Mouse (Mus musculus): ENCODE results near the gene Mapk8ip1. TPM values are rescaled to one million over a fixed set of nuclear protein-coding genes. Genes with fewer than 3 reads are reported as not detected.
"Not testable (repeated sequence)": the region's sequence is repeated elsewhere in the genome, so short reads cannot be mapped to it uniquely, and the experiment has no call there.

The Mapk8ip1 gene
- total RNA-seq, 2 experiments from 2014 or later = 345 to 351 TPM

DNA sequence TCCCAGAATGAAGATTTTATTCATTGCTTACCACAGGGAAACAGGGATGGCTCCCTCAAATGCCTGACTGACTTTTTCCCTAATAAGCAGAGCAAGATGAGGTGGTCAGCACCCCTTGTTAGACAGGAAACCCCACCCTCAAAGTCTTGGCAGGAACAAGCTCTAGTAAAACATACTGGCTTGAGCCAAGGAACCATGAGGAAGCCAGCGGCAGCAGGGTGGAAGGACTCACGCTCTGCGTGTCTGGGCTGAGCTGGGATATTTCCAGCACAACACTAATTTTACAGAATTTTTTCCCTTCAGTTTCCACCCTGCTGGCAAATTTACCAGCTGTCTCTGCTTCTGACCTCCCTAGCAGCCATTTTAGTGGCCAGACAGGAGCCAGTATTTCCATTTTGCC lies 25.4 kb upstream of the Mapk8ip1 start:
- DNase-seq (ENCODE audit: low spot score in 2 of 2) = no peak

DNA sequence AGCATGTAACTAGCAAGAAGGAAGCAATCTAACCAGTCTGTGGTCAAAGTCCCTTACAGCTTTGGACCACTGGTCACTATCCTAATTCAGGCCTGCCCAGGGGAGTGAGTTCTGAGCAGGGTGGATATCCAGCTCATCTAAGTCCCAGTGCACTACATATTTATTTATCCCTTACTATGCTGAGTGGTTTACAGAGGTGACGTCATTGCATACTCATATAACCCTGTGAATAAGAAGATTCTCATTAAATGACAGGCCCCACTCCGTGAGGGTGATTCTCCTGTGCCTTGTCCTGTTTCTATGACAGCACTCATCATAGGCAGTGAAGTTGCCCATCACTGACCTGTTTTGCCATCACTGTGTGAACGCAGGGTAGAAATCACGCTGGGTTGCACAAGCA lies 24.3 kb upstream of the Mapk8ip1 start:
- no peak for DNase-seq (ENCODE audit: low spot score in 2 of 2)

DNA sequence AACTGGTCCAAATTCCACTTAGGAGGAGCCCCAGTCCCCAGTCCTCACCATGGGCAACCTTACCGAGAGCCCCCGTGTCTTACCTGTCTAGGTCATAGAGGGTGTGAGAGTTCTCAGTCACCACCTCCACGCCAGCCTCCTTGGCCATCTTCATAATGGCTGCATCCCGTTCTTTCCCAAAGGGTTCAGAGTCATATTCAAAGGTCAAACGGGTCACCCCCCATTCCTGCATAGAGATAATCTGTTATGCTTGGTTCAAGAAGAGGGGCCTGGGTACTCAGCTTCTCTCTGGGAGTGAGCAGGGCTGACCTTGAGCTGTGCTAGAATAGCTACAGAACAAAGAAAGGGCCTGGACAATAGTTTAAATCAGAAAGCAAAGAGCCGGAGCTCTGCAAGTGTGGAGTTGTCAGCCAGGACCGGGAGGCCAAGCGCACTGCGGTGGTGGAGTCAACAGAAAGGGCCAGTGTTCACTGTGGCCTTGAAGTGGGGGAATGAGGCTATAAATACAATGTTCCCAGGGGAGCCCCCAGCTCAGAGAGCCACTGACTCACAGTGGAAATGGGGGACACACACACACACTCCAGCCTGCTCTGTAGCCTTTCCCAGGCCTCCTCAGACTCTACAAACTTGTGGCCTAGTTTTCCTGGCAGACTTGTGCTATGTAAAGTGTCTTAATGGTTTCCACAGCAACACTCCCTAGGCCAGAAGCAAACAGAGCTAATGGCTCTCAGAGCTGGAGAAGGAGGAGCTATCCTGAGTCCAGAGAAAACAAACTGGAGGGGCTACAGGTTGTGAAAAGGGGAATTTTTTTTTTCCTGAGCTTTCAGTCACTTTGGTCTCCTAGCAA lies 23.6 kb upstream of the Mapk8ip1 start:
- no peak for DNase-seq (ENCODE audit: low spot score in 2 of 2)

DNA sequence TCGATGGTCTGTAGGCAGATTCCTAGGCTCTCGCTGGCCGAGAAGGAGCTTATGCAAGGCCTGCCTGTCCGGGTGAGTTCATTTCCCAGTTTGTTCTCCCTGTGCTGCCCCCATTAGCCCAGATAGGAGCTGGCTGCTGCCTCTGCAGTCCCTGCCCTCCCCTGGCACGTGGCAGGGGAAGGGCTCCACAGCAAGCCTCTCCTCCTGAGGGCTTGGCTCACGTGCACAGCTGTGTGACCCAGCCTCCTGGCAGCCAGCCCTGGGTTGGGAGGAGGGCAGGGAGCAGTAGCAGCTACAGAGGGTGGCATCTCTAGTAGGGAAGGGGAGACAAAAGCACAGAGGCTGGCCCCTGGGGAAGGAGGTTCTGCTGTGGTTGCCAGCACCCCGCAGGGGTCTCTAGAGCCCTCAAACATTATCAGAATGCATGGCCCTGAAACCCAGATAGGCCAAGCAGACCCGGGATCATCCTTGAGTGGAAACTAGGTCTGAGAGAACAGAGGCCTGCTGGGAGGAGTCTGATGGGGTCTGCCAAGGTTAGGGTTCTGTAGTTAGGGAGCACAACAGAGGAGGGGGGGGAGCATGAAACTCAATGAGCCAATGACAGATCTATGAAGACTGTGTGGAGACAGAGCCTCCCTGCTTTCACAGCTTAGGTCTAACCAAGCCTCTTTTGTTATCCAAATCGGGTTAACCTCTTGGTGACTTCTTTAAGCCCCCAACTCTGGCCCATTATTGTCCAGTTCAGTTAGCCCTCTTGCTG lies 22.8 kb upstream of the Mapk8ip1 start:
- peak; percentile 80 to 83 for DNase-seq (ENCODE audit: low spot score in 2 of 2)

DNA sequence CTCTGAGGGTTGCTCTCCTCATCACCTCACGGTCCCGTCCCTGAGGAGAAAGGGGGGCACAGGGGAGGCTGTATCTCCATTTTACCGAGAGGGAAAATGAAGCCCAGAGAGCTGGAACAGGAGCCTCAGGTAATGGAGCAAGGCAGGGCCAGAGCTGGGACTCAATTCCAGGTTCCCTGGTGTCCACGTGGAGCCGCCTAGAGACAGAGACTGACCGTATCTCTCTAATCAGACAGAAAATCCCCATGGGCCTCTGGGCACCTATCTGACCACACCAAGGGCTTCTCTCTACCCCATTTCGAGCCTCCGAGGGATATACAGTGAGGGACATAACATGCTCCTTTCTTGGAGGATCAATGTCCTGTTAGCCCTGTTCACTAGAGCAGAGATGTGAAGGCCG lies 22.1 kb upstream of the Mapk8ip1 start:
- DNase-seq (ENCODE audit: low spot score in 2 of 2) = no peak

DNA sequence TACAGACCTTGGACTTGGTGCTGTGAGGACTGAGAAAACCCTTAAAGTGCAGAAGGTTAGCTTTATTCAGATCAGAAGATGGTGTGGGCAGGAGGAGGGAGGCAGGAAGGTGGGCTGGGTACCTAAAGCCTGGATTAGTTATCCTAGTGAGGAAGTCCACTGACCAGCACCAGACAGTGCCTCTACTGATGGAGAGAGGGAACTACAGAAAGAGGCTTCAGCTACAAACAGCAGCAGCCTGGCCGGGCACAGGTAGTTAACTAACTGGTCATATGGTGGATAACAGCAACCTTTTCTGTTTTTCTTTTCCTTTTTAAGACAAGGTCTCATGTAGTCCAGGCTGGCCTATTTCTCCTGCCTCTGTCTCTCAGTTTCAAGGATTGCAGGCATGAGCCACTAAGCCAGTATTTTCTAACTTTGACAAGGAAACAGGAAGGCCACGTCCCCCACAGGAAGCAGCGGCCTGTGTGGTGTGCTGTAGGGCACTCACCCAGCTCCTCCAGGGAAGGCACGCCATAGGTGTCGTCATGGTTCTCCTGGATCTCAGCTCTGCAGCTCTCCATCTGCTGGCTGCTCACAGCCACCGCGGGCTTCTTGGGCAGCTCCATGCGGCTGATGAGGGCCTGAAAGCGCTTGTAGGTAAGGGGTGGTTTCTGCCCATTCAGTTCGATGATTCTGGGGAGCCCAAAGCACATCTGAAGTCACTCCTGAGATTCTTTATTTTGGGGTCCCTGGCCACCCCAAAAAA lies 21.5 kb upstream of the Mapk8ip1 start:
- DNase-seq (ENCODE audit: low spot score in 2 of 2) = no peak

DNA sequence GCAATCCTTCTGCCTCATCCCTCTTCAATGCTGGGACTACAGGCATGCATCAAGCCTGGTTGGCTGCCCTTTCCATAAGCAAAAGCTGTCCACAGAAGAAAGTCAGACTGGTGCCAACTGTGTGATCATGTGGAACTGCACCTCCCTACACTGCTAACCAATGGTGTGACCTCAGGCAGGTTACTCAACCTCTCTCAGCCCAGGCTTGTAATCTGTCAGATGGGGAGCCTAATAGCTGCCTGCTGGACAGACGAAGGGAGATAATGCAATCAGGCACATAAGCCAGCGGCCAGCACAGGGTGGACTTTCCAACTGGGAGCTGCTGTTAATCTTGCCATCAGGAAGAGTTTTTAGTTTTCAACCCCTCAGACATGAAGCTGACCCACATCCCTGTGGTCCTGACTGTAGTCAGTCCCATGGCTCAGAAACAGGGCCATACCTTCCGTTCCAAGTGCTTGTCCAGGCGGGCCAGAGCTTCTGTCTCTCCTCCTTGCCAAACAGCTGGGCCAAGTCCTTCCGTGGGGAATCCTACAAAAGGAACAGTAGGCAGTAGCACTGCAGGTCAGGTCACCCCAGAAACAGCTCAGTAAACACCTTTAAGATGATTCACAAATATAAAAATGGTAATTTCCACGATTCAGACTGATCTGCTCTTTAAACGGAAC lies 20.8 kb upstream of the Mapk8ip1 start:
- DNase-seq (ENCODE audit: low spot score in 2 of 2) = no peak

DNA sequence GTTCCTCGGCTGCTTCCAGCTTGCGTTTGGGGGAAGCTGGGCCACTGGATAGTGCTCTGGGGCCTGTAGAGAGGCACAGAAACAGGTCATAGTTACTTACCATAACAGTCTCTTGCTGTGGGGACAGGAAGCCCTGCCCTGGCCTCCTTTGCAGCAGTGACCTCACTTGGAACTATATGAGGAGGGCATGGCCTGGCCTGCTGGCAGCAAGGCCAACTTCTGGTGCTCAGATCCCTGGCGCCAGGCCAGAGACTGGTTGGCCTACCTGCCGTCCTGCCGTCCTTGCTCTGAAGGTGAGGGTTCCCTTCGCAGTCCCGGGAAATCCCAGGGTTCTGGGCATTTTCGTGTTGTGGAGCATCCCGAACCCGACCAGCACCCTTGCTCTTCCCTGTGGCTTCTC lies 10.6 kb upstream of the Mapk8ip1 start:
- DNase-seq (ENCODE audit: low spot score in 2 of 2) = no peak

DNA sequence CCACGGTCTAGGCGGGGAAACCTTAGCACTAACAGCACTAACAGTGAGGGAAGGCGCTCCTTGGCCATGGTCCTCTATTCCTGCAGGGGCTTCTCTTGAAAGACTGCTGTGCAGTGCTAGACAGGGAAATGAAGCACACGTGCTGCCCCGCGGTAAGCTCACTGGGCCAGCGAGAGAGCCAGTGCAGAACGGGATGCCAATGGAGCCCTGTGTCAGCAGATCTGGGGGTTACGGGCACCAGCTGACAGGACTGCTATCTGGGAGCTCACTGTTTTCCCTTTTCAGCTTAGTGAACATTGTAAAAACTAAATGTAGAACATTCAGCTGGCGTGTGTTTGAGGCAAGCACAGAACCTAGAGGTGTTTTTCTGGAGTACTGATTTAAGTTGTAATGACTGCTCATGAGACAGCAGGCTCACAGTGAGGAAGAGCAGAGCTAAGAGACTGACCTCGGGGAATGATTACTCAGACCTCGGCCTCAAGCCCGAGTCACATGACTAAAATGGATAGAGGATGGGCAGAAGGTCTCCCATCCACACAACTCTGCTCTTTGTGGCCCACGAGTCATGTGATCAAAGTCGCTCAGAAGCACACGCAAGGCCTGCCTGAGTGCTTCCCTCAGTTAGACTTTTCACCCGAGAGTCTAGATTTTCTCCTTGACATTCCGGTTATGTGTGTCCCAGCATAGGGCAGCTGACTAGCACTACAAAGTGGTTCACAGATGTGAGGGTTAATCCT lies 7.4 kb upstream of the Mapk8ip1 start:
- DNase-seq (ENCODE audit: low spot score in 2 of 2) = no peak

DNA sequence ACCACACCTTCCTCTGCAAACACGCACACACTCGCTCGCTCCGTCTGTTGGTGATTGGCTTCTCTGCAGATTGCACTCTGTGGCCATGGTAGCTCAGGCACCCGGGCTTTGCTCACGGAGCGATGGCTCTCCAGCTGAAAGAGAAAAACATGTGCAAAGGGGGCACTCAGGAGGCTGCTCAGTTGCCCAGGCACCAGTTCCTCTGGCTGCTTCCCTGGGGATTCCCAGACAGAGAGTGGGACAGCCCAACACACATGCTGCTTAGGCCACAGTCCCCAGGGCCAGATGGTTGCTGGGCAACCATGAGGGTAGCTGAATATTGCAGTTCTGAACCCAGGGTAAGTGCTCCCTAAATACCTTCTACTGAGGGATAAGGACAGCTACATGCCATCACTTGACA lies 4.6 kb upstream of the Mapk8ip1 start:
- DNase-seq (ENCODE audit: low spot score in 2 of 2) = no peak

DNA sequence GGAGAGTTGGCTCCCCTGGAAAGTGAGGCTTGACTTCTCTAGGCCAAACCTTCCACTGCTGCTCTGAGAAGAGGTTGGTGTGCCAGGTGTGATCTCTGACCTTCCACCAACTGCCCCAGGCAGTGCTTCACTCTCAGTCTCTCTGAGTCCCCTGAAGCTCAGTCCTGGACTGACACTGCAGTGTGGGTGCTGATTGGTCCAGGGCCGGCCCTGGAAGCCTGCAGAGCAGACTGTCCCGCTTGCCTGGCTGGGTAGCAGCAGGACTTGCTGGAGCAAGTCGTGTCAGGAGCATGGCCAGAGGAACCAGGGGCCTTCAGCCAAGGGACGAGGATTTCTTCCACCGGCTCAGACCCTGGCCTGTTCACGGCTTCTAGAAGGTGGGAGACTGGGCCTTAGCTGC lies 3.7 kb upstream of the Mapk8ip1 start:
- DNase-seq (ENCODE audit: low spot score in 2 of 2) = no peak

DNA sequence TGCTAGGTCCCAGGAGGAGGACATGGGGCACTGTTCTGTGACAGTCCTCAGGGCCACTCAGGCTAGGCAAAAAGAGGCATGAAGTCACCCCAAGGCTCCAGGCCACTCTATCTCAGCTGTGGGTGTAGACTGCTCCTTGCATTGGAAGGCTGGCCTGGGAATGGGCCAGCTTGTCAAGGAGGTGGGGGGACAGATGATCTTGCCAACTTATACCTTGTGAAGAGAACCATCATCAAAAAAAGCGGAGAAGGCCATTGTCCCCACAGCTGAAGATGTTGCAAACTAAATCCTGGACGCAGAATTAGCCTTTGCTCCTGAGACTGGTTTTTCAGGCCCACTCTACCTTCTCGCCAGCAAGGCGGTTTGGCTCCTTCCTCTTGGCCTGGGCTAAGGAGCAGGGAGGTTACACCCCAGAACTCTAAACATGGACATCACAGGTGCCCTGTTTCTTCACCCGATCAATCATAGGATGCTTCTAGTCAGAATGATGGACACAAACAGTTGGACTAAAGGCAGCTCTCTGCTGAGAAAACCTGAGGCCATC lies 2.8 kb upstream of the Mapk8ip1 start:
- DNase-seq (ENCODE audit: low spot score in 2 of 2) = no peak

DNA sequence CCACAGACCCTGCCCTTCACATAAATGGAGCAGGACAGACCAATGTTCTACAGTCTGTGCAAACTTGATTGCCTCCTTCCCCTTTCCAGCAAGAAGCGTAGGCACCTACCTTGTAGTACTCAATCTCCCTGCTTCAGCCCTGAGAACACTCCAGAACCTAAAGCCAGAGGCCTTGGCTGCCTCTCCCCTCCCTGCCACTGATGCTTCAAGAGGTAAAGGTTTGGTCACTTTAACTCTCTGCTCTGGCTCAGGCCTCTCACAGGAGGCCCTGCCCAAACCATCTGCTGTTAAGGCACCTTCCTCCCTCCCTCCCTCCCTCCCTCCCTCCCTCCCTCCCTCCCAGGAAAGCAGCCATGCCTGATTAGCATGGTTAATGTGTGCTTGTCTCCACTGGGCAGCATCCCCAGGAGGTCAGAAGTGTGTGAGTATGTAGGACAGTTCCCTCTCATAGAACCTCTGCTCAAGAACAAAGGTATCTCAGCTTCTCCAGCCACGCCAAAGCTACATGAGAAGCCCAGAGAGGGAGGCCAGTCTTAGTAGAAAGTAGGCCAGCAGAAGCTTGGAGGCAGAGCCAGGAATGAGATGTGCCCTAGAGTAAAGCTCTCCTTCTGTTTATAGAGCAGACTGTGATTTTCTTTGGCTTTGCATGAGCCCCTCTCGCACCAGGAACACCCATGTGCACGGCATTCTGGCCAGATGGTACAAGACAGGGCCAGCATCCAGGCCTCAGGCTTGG lies 1.7 kb upstream of the Mapk8ip1 start:
- no peak for DNase-seq (ENCODE audit: low spot score in 2 of 2)

DNA sequence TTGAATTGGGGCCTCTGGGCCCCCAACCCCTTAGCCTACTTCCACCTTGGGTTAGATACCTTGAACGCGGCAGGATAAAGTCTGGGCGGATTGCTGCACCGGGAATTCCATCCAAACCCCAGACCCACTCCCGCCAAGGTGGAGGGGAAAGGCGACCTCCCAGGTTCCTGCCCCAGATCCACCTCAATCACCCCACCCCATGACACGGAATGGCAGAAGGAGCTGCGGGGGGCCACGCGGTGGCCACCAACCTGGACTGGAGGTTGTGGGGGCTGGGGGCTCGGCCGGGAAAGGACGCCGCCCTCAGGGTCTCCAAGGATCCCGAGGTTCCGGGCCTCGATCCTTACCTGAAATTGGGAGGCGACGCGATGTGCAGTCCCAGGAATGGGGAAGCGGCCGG lies 381 bp downstream of the Mapk8ip1 start:
- DNase-seq (ENCODE audit: low spot score in 2 of 2) = no peak

DNA sequence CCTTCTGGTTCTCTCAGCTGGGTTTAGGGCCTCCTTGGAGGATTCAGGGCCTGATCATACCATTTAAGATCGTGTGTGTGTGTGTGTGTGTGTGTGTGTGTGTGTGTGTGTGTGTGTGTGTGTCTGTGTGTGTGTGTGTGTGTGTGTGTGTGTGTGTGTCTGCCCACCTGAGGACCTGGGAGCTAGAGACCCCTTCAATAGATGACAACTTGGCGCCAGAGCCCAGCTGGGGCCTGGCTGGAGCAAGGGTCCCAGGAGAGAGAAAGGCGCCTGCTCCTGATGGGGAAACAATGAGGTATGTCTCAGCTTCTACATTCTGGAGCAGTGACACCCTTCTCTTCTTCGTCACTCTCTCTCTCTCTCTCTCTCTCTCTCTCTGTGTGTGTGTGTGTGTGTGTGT lies 1.2 kb downstream of the Mapk8ip1 start:
- not testable (repeated sequence) for DNase-seq (ENCODE audit: low spot score in 2 of 2)

DNA sequence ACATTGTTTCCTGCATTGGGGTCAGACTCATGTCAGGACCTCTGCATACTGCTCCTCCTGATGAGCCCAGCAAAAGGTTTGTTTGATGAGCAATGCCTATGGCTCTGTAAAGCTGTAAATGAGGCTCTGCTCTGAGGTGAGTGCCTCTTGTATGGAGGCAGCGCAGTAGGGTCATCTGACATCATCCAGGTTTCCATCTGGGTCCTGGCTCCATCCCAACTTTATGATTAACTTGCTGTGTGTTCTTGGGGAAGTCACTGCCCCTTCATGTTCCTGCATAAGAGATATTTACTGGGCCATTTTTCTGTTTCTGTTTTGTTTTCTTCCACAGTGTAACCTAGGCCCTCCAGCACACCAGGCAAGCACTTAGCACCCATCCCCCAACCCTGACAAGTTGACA lies 3.6 kb downstream of the Mapk8ip1 start:
- no peak for DNase-seq (ENCODE audit: low spot score in 2 of 2)

DNA sequence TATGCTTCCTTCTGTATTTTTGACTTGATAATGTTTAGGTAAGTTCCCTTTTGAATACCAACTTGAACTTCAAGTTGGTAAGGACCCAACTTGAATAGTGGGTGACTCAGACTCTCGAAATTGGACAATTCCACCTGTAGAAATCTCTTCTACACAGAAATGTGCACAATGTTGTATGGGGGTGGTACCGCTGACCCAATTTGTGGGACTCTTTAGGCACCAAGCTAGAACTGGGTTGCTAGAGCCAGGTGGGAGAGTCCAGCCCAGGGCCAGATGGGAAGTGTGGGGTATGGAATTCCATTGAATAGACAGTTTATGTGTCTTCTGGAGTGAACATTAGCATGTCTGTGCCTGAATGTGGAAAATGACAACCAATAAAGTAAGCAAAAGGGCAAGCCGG lies 5.5 kb downstream of the Mapk8ip1 start:
- no peak for DNase-seq (ENCODE audit: low spot score in 2 of 2)

DNA sequence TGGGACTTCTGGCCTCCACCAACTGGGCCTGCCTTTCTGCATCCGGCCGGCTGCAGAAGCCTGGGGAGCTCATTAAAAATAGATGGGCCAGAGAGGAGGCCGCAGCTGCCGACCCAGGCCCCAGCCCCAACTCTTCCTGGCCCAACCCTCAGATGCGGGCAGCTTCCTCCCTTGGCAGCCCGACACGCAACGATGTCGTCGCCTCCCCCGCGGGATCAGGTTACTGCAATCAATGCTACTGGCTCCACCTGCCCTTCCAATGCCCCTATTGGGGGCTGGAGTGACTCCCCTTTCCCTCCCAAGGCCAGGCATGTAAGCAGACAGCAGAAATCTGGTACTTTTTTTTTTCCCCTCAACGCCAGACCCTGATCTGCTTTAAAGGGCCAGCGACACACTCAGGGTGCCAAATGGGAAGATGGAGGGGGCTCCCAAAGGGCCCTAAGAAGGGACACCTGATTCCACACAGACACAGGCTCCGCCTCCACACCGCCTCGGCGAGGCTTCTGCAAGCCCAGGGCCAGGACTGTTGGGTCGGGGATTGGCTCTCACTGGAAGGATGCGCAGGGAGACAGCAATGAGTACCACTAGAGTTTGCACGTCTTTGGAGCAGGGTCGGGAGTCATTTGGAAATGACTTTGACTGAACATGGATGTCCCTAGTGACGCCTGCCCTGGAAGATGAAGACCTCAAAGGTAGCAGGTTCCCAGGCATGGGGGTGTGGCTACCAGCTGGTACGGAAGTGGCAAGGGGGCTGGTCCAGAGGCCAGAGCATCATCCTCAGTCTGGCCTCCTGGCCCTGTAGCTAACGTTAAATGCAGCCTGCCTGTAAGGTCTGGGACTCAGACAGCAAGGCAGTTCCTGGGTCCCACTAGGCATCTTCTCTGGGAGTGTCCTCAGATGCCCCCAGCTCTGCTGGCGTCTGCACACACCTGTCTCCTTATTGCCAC lies 8.5 kb downstream of the Mapk8ip1 start:
- no peak for DNase-seq (ENCODE audit: low spot score in 2 of 2)

Data from left cerebral cortex, adult 18-20 months (tissue).